Mouse (Mus musculus): Measurements from ENCODE around the gene Crocc2. TPM values are rescaled to one million over a fixed set of nuclear protein-coding genes. Genes with fewer than 3 reads are reported as not detected.

The Crocc2 gene
- not detected in 2 replicates for polyA plus RNA-seq (2015; fragmentation: Nextera tagmentation; extraction: Ambion mirVana)

DNA sequence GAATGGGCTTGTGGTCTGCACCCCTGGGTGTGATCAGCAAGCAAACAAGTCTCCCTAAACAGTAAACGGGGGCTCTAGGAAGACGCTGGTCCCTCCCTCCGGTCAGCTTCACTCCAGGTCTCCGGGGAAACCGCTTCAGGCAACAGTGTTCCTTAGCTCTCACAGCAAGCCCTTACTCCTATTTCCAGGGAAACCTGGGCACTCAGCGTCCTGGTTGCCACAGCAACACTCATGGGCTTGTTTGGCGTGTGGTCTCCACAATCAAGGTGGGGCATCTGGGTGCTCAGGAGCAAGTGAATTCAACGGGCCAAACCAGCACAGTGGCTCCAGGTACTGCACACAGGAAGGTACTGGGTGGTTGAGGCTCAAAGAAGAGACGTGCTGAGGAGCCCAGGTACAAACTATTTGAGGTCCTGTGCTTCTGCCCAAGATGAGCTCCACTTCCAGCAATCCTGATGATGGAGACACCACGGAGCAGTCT is at the start of gene Crocc2:
Crocc2 (plus strand) TSS at position 431 of the 481 bp plus-strand sequence.
- DNase-seq, result no peak
- no peaks in the 10 kb centered on the region for H3K36me3 ChIP-seq
- ATAC-seq (ENCODE audit: low read depth), result no peak
- H3K4me1 ChIP-seq (replicated peaks), result no peaks in the 10 kb centered on the region
- no peak within 1 kb of the TSS for H3K4me3 ChIP-seq (replicated peaks)
- no peak within 1 kb of the TSS for H3K27ac ChIP-seq
- no peaks in the 10 kb centered on the region for H3K27me3 ChIP-seq
- no peak within 1 kb of the TSS for H3K9ac ChIP-seq
- 44% methylated on average over 10 of the region's 10 CpGs for WGBS (ENCODE audit: insufficient replicate concordance)
- H3K4me2 ChIP-seq, result no peak within 1 kb of the TSS
- no peaks in the 10 kb centered on the region for H3K9me3 ChIP-seq (replicated peaks)

DNA sequence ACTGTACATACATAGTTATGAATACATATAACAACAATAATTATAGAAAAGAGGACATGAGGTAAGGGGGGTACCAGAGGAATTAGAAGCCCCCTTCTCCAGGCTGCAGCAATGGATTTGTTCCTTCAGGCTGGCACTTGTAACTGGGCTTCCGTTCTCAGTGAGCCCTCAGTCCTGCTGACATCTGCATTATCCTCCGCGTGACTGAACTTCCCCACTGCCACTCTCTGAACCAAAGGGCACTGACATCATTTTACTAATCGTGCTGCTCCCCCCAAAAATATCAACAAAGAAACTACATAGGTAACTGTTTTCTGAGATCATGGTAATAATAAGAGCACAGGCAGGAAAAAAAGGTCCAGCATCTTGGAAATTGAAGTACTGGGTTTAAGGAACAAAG is 49.7 kb upstream of the Crocc2 start:
- no peak overlapping the region for H3K27ac ChIP-seq
- H3K9ac ChIP-seq, result no peak overlapping the region
- no peak overlapping the region for H3K4me2 ChIP-seq
- 0 out of 2 replicates have a peak, but pooled peaks cover 7% of the 10 kb centered on the region for H3K27me3 ChIP-seq
- H3K36me3 ChIP-seq, result no peaks in the 10 kb centered on the region
- DNase-seq, result no peak
- 24% methylated on average over 4 of the region's 4 CpGs for WGBS (ENCODE audit: insufficient replicate concordance)
- peaks cover 11% of the 10 kb centered on the region; the same call in 1 of the 2 replicates for H3K4me1 ChIP-seq (replicated peaks)
- H3K9me3 ChIP-seq (replicated peaks), result no peaks in the 10 kb centered on the region
- no peak for ATAC-seq (ENCODE audit: low read depth)
- no peak overlapping the region for H3K4me3 ChIP-seq (replicated peaks)

DNA sequence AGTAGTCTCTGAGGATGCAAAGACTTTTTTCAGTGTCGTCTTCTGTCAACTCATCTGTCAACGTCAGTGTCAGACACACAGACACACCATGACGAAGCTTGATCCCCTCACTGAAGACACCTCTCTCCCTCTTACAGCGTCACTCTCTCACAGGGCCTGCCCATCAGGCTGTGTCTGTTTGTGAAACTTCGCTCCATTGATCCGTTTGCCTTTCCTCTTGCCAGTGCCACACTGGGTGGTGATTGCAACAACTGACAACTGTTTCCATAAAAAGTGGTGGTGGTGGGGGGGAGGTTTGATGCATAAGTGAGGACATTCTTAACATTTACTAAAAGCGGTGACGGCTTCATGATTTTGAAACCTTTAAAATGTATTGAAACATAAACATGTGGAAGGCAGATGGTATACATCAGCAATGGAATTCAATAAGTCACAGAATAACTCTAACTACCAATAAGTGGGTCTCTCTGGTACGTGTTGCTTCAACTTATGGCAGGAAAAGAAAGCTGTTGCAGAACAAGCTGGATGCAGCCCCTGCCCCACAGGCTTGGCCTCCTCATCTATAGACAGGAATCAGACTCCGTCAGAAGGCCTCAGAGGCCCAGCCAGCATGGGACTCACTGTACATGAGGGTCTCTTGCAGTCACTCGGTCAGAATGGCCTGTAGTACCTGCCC is 45.2 kb upstream of the Crocc2 start:
- H3K9me3 ChIP-seq (replicated peaks), result no peaks in the 10 kb centered on the region
- no peak overlapping the region for H3K27ac ChIP-seq
- peaks cover 9% of the 10 kb centered on the region; the same call in 1 of the 2 replicates for H3K4me1 ChIP-seq (replicated peaks)
- 60% methylated on average over 11 of the region's 11 CpGs for WGBS (ENCODE audit: insufficient replicate concordance)
- H3K36me3 ChIP-seq, result no peaks in the 10 kb centered on the region
- no peak overlapping the region for H3K9ac ChIP-seq
- no peak overlapping the region for H3K4me2 ChIP-seq
- H3K4me3 ChIP-seq (replicated peaks), result no peak overlapping the region
- no peaks in the 10 kb centered on the region for H3K27me3 ChIP-seq
- no peak for DNase-seq
- 0 out of 2 replicates have a peak, but pooled peaks have one; percentile 36 for ATAC-seq (ENCODE audit: low read depth)

DNA sequence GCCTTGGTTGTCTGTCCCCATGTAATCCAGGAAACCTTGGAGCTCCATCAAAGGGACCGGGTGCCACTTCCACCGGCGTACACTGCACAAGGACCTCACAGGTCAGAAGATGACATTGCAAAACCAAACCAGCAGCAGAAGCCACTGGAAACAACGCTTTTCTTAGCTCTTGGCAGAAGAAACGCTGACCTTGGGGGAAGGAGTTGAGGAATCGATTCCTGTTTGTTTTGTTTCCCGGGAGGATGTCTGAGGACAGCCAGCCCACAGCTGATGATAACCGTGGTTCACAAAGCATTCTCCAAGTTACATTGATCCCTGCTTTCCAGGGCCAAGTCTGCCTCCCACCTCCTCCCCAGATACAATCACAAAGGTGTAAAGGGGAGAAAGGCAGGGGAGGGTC is 44.5 kb upstream of the Crocc2 start:
- DNase-seq (no peak), ATAC-seq (ENCODE audit: low read depth) (no peak)
- Histone ChIP-seq H3K27ac (no peak overlapping the region), H3K4me1 (replicated peaks) (peaks cover 9% of the 10 kb centered on the region; the same call in 1 of the 2 replicates), H3K4me3 (replicated peaks) (no peak overlapping the region), H3K9ac (no peak overlapping the region), H3K4me2 (no peak overlapping the region), H3K27me3 (no peaks in the 10 kb centered on the region), H3K9me3 (replicated peaks) (no peaks in the 10 kb centered on the region), H3K36me3 (no peaks in the 10 kb centered on the region)
- 47% methylated on average over 8 of the region's 8 CpGs for WGBS (ENCODE audit: insufficient replicate concordance)

- 19% methylated on average over 5 of the region's 5 CpGs for WGBS (ENCODE audit: insufficient replicate concordance)
- Histone ChIP-seq H3K36me3 (no peaks in the 10 kb centered on the region), H3K4me3 (replicated peaks) (no peak overlapping the region), H3K27me3 (no peaks in the 10 kb centered on the region), H3K4me1 (replicated peaks) (peaks cover 9% of the 10 kb centered on the region; the same call in 1 of the 2 replicates), H3K9ac (no peak overlapping the region), H3K27ac (no peak overlapping the region), H3K4me2 (no peak overlapping the region), H3K9me3 (replicated peaks) (no peaks in the 10 kb centered on the region)
- DNase-seq (no peak), ATAC-seq (ENCODE audit: low read depth) (no peak)
Measured at GRCm38 (mm10) chr1:93125256-93125655, 43.3 kb upstream of the Crocc2 start.

GRCm38 (mm10) chr1:93128209-93128608 is 40.3 kb upstream of the Crocc2 start:
- WGBS (ENCODE audit: insufficient replicate concordance), result 49% methylated on average over 8 of the region's 8 CpGs
- no peaks in the 10 kb centered on the region for H3K9me3 ChIP-seq (replicated peaks)

DNA sequence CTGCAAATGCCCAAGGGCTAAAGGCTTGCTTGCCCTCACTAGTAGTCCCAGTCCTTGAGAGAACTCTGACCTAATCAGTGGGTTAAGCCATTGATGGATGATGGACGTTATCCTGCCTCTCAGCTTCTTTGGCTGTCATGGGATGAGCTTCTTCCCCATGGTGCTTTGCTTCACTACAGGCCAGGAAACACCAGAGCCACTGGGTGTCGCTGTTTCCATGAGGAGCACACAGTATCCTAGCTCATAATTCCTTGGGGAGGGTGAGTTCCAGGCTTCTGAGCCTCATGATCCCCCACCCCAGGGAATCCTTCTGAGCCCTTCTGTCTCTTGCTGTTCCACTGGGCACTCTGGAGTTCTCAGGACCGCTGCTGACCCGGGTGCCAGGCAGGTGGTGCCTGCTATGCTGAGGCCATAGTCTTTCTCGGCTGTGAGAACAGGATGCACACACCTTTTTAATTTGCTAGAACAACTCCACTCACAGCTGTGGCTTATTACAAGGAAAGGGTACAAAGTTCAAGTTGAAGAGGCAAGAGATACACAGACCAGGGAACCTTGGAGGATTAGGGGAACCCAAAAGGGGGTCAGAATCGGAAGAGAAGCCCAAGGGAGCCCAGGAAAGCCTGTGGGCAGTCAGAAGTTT is 39.7 kb upstream of the Crocc2 start:
- WGBS (ENCODE audit: insufficient replicate concordance), result 27% methylated on average over 6 of the region's 6 CpGs
- Histone ChIP-seq H3K4me3 (replicated peaks) (no peak overlapping the region), H3K27me3 (no peaks in the 10 kb centered on the region), H3K9me3 (replicated peaks) (no peaks in the 10 kb centered on the region), H3K4me2 (no peak overlapping the region), H3K9ac (no peak overlapping the region), H3K36me3 (no peaks in the 10 kb centered on the region), H3K27ac (no peak overlapping the region), H3K4me1 (replicated peaks) (peaks cover 5% of the 10 kb centered on the region; the same call in 1 of the 2 replicates)
- DNase-seq, result no peak
- no peak for ATAC-seq (ENCODE audit: low read depth)

More at GRCm38 (mm10) chr1:93128209-93128608, 40.3 kb upstream of the Crocc2 start:
- no peak overlapping the region for H3K27ac ChIP-seq
- ATAC-seq (ENCODE audit: low read depth), result no peak; the same call in 1 of the 2 replicates
- H3K9ac ChIP-seq, result no peak overlapping the region
- H3K36me3 ChIP-seq, result no peaks in the 10 kb centered on the region
- no peaks in the 10 kb centered on the region for H3K27me3 ChIP-seq
- no peak for DNase-seq
- H3K4me2 ChIP-seq, result no peak overlapping the region
- H3K4me1 ChIP-seq (replicated peaks), result peaks cover 9% of the 10 kb centered on the region; the same call in 1 of the 2 replicates
- no peak overlapping the region for H3K4me3 ChIP-seq (replicated peaks)

DNA sequence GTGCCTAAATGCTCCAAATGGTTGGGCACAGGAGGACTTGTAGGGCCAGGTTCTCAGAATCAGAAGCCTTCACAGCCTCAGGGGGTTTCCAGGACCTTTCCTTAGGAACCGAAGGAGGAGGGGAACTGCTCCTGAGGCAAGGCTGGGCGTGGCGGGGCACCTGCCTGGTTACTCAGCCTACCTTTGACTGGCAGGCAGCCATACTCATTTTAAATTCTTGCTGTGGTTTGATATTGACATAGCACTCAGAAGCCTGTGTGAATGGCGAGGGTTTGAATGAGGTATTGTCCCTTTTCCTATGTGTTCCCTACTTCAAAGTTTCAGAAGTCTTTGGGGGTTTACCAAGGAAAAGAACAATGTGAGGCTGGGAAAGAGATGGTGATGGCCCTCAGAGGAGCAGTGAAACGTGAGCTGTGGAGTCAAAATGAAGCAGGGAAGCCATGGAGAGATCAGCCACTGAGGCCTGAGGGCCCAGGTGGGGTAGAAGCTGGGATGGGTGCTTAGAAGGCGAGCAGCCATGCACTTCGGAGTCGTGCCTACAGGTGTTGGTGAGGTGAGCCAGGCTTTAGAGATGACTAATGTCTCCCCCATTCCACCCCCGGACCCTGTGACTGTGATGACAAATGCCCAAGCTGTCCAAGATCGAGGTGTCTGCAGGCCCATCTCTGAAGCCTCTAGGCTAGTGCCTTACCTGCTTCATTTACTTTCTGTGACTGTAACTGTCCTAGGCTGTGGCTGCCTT is 38.1 kb upstream of the Crocc2 start:
- Histone ChIP-seq H3K27me3 (no peaks in the 10 kb centered on the region), H3K4me3 (replicated peaks) (no peak overlapping the region), H3K36me3 (no peaks in the 10 kb centered on the region), H3K9ac (no peak overlapping the region), H3K27ac (no peak overlapping the region), H3K4me1 (replicated peaks) (0 out of 2 replicates have a peak, but pooled peaks cover 3% of the 10 kb centered on the region), H3K4me2 (no peak overlapping the region), H3K9me3 (replicated peaks) (no peaks in the 10 kb centered on the region)
- 51% methylated on average over 10 of the region's 10 CpGs for WGBS (ENCODE audit: insufficient replicate concordance)
- no peak for ATAC-seq (ENCODE audit: low read depth)
- DNase-seq, result no peak

- DNase-seq (no peak), ATAC-seq (ENCODE audit: low read depth) (peak; percentile 32; the same call in 1 of the 2 replicates)
- Histone ChIP-seq H3K4me2 (no peak overlapping the region), H3K9ac (no peak overlapping the region), H3K4me3 (replicated peaks) (no peak overlapping the region), H3K4me1 (replicated peaks) (0 out of 2 replicates have a peak, but pooled peaks cover 3% of the 10 kb centered on the region), H3K27ac (no peak overlapping the region), H3K9me3 (replicated peaks) (no peaks in the 10 kb centered on the region), H3K27me3 (no peaks in the 10 kb centered on the region), H3K36me3 (no peaks in the 10 kb centered on the region)
- 41% methylated on average over 8 of the region's 8 CpGs for WGBS (ENCODE audit: insufficient replicate concordance)
Measured at GRCm38 (mm10) chr1:93132676-93133075, 35.8 kb upstream of the Crocc2 start.

- DNase-seq (no peak), ATAC-seq (ENCODE audit: low read depth) (no peak)
- no peak within 1 kb of the TSS for H3K4me3 ChIP-seq (replicated peaks)
- H3K9me3 ChIP-seq (replicated peaks), result no peaks in the 10 kb centered on the region
- no peak within 1 kb of the TSS for H3K4me2 ChIP-seq
- no peak within 1 kb of the TSS for H3K27ac ChIP-seq
- 65% methylated on average over 12 of the region's 12 CpGs for WGBS (ENCODE audit: insufficient replicate concordance)
- no peak within 1 kb of the TSS for H3K9ac ChIP-seq
- no peaks in the 10 kb centered on the region for H3K27me3 ChIP-seq
- no peaks in the 10 kb centered on the region for H3K36me3 ChIP-seq
- peaks cover 6% of the 10 kb centered on the region; the same call in 1 of the 2 replicates for H3K4me1 ChIP-seq (replicated peaks)
Measured at GRCm38 (mm10) chr1:93135036-93135526, 33.4 kb upstream of the Crocc2 start, which contains the start of gene Agxt. Gene Agxt (plus strand): TSS chr1:93135240.

GRCm38 (mm10) chr1:93138534-93138933 is 30.0 kb upstream of the Crocc2 start:
- Histone ChIP-seq H3K9me3 (replicated peaks) (no peaks in the 10 kb centered on the region), H3K4me2 (no peak overlapping the region), H3K9ac (no peak overlapping the region), H3K27me3 (no peaks in the 10 kb centered on the region), H3K4me1 (replicated peaks) (peaks cover 6% of the 10 kb centered on the region; the same call in 1 of the 2 replicates), H3K4me3 (replicated peaks) (no peak overlapping the region), H3K27ac (peak overlapping the region; percentile 47), H3K36me3 (no peaks in the 10 kb centered on the region)
- WGBS (ENCODE audit: insufficient replicate concordance), result 54% methylated on average over 6 of the region's 6 CpGs
- DNase-seq (no peak), ATAC-seq (ENCODE audit: low read depth) (peak; percentile 73)

Measured in liver, embryonic 13.5 days (tissue).